Mouse (Mus musculus) ES-E14 (cell line): ENCODE results near the gene Vwc2l. TPM values are rescaled to one million over a fixed set of nuclear protein-coding genes. Genes with fewer than 3 reads are reported as not detected.

Experiments used
- DNase-seq: peaks from one replicate; pipeline ENCODE4 v3.0.0-alpha.2; 2013; ENCODE audit warnings: low read depth, low spot score
- H3K27ac ChIP-seq: 2 replicates; pipeline ENCODE4 v1.5.1; 2012; ENCODE audit warnings: low read depth, mild to moderate bottlenecking, low read length, moderate library complexity, mixed read lengths; ENCODE audit not compliant: poor library complexity, insufficient read depth, severe bottlenecking
- H3K36me3 ChIP-seq: 2 replicates; pipeline ENCODE4 v1.6.1; 2012; ENCODE audit warnings: mild to moderate bottlenecking, low read length, moderate library complexity, mixed read lengths; ENCODE audit not compliant: control insufficient read depth, poor library complexity, insufficient read depth, severe bottlenecking
- H3K4me1 ChIP-seq, 2 experiments: fragments of 150-350 bp in 1 of 2; sonication (generic) in 1 of 2; 2 replicates each; pipeline ENCODE4 v1.6.1; 2012; ENCODE audit warnings: low read length in 2 of 2, mild to moderate bottlenecking in 1 of 2, mixed read lengths in 1 of 2; ENCODE audit not compliant: control insufficient read depth in 2 of 2, insufficient read depth in 2 of 2, poor library complexity in 1 of 2
- H3K4me3 ChIP-seq, 2 experiments: fragments of 150-350 bp in 1 of 2; sonication (generic) in 1 of 2; 2 replicates each; pipeline ENCODE4 v1.5.1; 2012; ENCODE audit warnings: low read length in 2 of 2, low read depth in 1 of 2, mild to moderate bottlenecking in 1 of 2, mixed read lengths in 1 of 2; ENCODE audit not compliant: insufficient read depth in 1 of 2, poor library complexity in 1 of 2, severe bottlenecking in 1 of 2
- H3K9ac ChIP-seq: 2 replicates; pipeline ENCODE4 v1.6.1; 2012; ENCODE audit warnings: low read depth, mild to moderate bottlenecking, low read length, mixed read lengths; ENCODE audit not compliant: poor library complexity, insufficient read depth, severe bottlenecking
- H3K9me3 ChIP-seq: fragments of 150-350 bp; sonication (generic); 2 replicates; pipeline ENCODE4 v1.6.1; 2012; ENCODE audit warnings: low read depth, mild to moderate bottlenecking, low read length; ENCODE audit not compliant: control insufficient read depth, insufficient read depth
- CHD2 ChIP-seq: IDR thresholded peaks from 2 replicates; pipeline ENCODE4 v1.6.1; 2014; ENCODE audit warnings: mild to moderate bottlenecking, low read depth, low read length, inconsistent platforms
- HCFC1 ChIP-seq: IDR thresholded peaks from 2 replicates; pipeline ENCODE4 v1.6.1; 2012; ENCODE audit warnings: low read length, inconsistent platforms, borderline replicate concordance; ENCODE audit not compliant: insufficient read depth
- MAFK ChIP-seq: IDR thresholded peaks from 2 replicates; pipeline ENCODE4 v1.6.1; 2014; ENCODE audit warnings: mild to moderate bottlenecking, low read depth, low read length, inconsistent platforms; ENCODE audit not compliant: insufficient read depth
- ZC3H11A ChIP-seq: IDR thresholded peaks from 2 replicates; pipeline ENCODE4 v1.6.1; 2012; ENCODE audit warnings: low read depth, mild to moderate bottlenecking, inconsistent platforms, low read length, borderline replicate concordance
- ZNF384 ChIP-seq: IDR thresholded peaks from 2 replicates; pipeline ENCODE4 v1.6.1; 2012; ENCODE audit warnings: low read depth, low read length, inconsistent platforms
- in situ Hi-C, 2 experiments: fragments of 600-800 bp; cut with MboI; formaldehyde crosslinking; loops; one replicate each; pipeline ENCODE4 v1.15.1; 2025; ENCODE audit warnings: low sequenced_read_pairs in 2 of 2, inconsistent platforms in 1 of 2; ENCODE audit not compliant: unreplicated experiment in 2 of 2
- total RNA-seq: library from RNA; depleted of rRNA; stranded (reverse); fragments of 300-350 nt; gene quantifications from 2 replicates; pipeline ENCODE4 v1.2.3, GENCODE M21; 2012; rRNA removed

Gene Vwc2l
- total RNA-seq, result not detected in 2 replicates

DNA sequence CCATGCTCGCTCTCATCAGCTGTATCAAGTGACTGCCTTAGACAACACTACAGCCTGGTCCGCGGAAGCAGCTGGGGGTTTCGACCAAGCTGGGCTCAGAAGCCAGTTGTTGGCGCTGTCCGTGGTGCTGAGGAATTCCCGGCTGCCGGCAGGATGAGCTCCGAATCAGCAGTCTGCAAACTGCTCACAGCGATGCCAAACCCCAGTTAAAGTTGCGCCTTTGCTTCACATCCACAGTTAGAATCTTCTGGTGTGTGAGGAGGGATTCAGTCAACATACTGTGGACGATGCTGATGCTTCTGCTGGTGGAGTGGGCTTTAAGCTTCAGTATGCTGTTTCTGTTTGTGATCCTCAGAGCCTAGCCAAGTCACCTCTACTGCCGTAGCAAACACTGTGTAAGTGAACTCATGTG is at the start of gene Vwc2l:
Gene Vwc2l (plus strand): TSS at position 61 of the 412 bp plus-strand sequence.
- peak; percentile 63 for DNase-seq
- H3K36me3 ChIP-seq, result no peaks in the 10 kb centered on the region
- H3K9me3 ChIP-seq, result no peaks in the 10 kb centered on the region
- TF ChIP-seq CHD2, result no peak
- TF ChIP-seq ZC3H11A, result no peak
- TF ChIP-seq MAFK, result no peak
- no peak for TF ChIP-seq HCFC1
- no peak for TF ChIP-seq ZNF384
- no peaks in the 10 kb centered on the region for H3K4me1 ChIP-seq
- H3K4me3 ChIP-seq, result no peak within 1 kb of the TSS
- H3K27ac ChIP-seq, result no peak within 1 kb of the TSS
- H3K9ac ChIP-seq, result no peak within 1 kb of the TSS
- in situ Hi-C loops, result no loop called here

DNA sequence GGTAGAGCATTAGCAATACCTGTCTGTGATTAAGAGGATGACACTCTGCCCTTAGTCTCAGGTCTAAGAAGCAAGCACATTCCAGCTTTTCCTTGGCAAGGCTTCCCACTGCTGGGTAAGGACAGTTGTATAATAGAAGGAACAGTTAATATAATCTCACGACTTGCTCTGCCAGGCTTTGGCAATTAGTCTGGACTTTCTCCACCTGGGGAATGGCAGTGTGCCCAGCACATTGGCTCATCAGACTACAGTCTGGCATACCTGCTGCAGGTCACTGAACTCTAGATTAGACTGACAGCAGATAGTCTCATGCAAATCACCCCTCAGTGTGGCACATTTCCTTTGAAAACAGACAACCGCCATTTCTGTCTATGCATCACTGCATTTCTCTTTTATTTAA is 33.0 kb upstream of the Vwc2l start:
- TF ChIP-seq MAFK, result no peak
- TF ChIP-seq HCFC1, result no peak
- TF ChIP-seq ZC3H11A, result no peak
- TF ChIP-seq CHD2, result no peak
- no peak for TF ChIP-seq ZNF384
- Histone ChIP-seq H3K4me1 (no peaks in the 10 kb centered on the region), H3K4me3 (no peak overlapping the region), H3K27ac (no peak overlapping the region), H3K9me3 (no peaks in the 10 kb centered on the region), H3K36me3 (no peaks in the 10 kb centered on the region), H3K9ac (no peak overlapping the region)
- no peak for DNase-seq
- in situ Hi-C loops, result no loop called here

DNA sequence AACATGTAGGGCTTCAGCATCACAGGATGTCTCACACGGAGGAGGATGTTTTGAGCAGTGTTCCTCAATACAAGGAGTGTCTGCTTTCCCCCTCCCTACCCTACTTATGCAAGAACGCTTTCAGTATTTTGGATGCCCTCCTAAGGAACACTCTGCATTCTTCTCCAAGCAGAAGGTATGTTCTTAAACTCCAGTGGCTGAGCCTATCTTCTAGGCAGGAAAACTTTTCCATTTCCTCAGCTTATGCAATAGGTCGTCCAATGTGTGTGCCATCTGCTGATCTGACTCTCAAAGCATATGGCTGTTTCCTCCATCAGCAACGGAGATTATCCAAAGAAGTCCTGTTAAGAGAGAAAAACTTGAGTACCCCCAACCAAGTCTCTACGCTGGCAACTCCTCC is 25.2 kb upstream of the Vwc2l start:
- no peak overlapping the region for H3K4me3 ChIP-seq
- no peaks in the 10 kb centered on the region for H3K9me3 ChIP-seq
- TF ChIP-seq ZNF384 (no peak), CHD2 (no peak), HCFC1 (no peak), ZC3H11A (no peak), MAFK (no peak)
- no peak overlapping the region for H3K9ac ChIP-seq
- DNase-seq, result no peak
- H3K27ac ChIP-seq, result no peak overlapping the region
- in situ Hi-C loops, result no loop called here
- no peaks in the 10 kb centered on the region for H3K36me3 ChIP-seq
- H3K4me1 ChIP-seq, result no peaks in the 10 kb centered on the region

DNA sequence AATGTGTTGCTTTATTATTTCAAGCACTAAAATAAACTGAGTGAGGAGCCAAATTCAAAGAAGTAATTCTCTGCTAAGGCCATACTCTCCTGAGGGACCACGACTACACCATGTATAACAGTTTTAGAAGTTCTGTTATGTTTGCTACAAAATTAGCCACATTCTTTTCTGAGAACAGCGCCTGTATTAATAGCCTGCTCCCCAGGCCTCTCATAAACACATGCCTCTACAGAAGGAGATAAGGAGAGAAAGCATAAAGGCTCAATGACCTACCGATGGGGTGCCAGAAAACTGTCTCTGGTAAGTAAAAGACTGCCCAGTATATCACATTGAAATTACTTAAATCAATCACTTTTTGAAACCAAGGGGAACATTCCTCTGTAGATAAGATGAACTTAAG is 21.6 kb upstream of the Vwc2l start:
- Histone ChIP-seq H3K9me3 (no peaks in the 10 kb centered on the region), H3K36me3 (no peaks in the 10 kb centered on the region), H3K4me3 (no peak overlapping the region), H3K27ac (no peak overlapping the region), H3K9ac (no peak overlapping the region), H3K4me1 (no peaks in the 10 kb centered on the region)
- DNase-seq, result no peak
- TF ChIP-seq ZNF384, result no peak
- TF ChIP-seq ZC3H11A, result no peak
- TF ChIP-seq MAFK, result no peak
- TF ChIP-seq CHD2, result no peak
- TF ChIP-seq HCFC1, result no peak
- in situ Hi-C loops, result no loop called here

DNA sequence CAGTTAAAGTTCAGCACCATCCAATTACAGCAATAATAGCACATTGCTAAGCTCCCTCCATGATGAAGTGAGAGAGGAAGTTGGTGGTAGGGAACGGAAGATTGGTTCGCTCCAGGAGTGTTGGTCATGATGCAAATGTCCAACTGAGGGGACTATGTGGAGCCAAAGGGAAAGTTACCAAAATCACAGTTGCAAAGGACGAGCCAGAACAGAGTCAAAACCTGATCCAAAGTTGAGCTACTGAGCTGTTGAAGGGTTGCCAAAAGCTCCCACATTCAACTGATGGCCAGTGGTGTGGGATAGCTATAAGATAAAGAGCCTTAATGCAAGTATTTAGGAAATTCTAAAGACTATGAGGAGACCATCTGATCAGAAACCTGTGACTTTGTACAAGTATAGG is 19.7 kb upstream of the Vwc2l start:
- H3K36me3 ChIP-seq, result no peaks in the 10 kb centered on the region
- no peak overlapping the region for H3K9ac ChIP-seq
- no peaks in the 10 kb centered on the region for H3K9me3 ChIP-seq
- no peaks in the 10 kb centered on the region for H3K4me1 ChIP-seq
- in situ Hi-C loops, result no loop called here
- TF ChIP-seq MAFK (no peak), ZC3H11A (no peak)
- no peak for DNase-seq
- H3K27ac ChIP-seq, result no peak overlapping the region
- no peak overlapping the region for H3K4me3 ChIP-seq
